Mouse (Mus musculus) kidney, adult 2 months (tissue): ENCODE measurements around the gene Zdhhc16.

ENCODE experiments used
- CTCF ChIP-seq: fragments of 200-500 bp; conservative IDR thresholded peaks from 2 replicates; pipeline ENCODE4 v1.5.1; 2011; ENCODE audit warnings: low read depth, mild to moderate bottlenecking, control low read depth, low read length, moderate library complexity, mixed read lengths; ENCODE audit not compliant: insufficient read depth, insufficient read length
- POLR2A ChIP-seq: fragments of 200-500 bp; IDR thresholded peaks from one replicate; pipeline ENCODE4 v1.6.1; 2011; ENCODE audit warnings: low read depth, low read length, control low read depth

DNA sequence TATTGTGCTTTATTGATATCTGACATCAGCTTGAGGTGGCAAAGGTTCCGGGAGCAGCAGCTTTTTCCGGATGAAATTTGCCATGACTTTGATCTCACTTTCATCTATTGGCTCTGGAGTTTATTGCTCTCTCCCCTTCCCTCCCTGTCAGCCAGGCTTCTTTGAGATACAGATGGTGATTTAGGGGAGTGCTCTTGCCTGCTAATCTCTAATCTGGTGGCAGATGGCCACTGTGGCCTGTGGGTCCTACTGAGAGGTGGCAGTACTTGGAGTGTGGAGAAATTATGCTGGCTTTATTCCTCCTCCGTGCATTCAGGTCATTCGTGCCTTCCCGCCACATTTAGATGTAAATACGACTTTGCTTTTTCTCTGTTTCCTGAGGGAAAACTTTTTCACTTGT is 844 bp downstream of the Zdhhc16 start:
- no peak for TF ChIP-seq CTCF
- TF ChIP-seq POLR2A = no peak
